17 mouse cellular contexts compared by ENCODE assay signal in the genomic region with DNA sequence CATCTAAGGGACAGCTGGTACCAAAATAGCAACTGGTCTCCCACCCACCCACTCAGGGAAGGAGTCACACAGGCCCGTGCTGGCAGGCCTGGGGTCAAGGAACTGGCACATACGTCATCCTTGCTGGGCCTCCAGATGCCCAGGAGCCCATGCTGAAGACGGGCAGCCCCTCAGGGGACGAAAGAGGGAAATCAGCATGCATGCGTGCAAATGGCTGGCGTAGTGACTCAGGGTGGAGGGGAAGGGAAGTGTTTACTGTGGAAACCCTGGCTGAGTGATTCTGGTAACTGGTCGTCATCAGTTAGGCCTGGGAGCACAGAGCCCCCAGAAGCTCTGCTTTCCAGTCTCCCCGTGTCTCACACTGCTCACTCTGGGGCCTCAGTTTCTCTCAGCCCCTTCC. TPM values are rescaled to one million over a fixed set of nuclear protein-coding genes. Genes with fewer than 3 reads are reported as not detected.
A peak's percentile ranks its signal among the peaks of the same experiment; 100 is the strongest.
DNase-seq lines count a peak whose midpoint lies in the region; ATAC-seq and TF ChIP-seq lines count a peak whose summit lies in the region.
"Had no signal": no experiment of that assay in that cellular context is flagged by ENCODE, and none has a peak within 500 bp of the region (broad histone marks: within the 10 kb centered on the region; RNA-seq: fewer than 3 reads in every experiment).

No protein-coding gene starts in this region.

- peak overlapping the region; percentile 64 for H3K27ac ChIP-seq in gastrocnemius, adult 2 months
- peak overlapping the region; percentile 58 for H3K27ac ChIP-seq in heart, embryonic 15.5 days
- H3K27ac ChIP-seq in limb, embryonic 12.5 days: 0 out of 2 replicates have a peak overlapping the region, but pooled peaks have one; percentile 17
- no peak overlapping the region; the same call in 1 of the 2 replicates for H3K27ac ChIP-seq in limb, embryonic 10.5 days
- H3K27ac ChIP-seq in embryonic facial prominence, embryonic 10.5 days (replicated peaks): peak overlapping the region; percentile 44; the same call in 1 of the 2 replicates
- H3K27ac ChIP-seq: forebrain, embryonic 13.5 days had no signal

- no peak overlapping the region for H3K4me2 ChIP-seq in heart, embryonic 15.5 days
- no peak overlapping the region for H3K4me2 ChIP-seq in limb, embryonic 12.5 days
- H3K4me2 ChIP-seq: forebrain, embryonic 13.5 days had no signal

- intact Hi-C loops in gastrocnemius, adult 2 months (cut with DNase I): no loop called here
- intact Hi-C loops in heart, postnatal 14 days (cut with DNase I): no loop called here

- no peak overlapping the region for H3K9ac ChIP-seq in heart, embryonic 15.5 days
- H3K9ac ChIP-seq in limb, embryonic 12.5 days (replicated peaks): no peak overlapping the region
- H3K9ac ChIP-seq: forebrain, embryonic 13.5 days had no signal

- H3K27me3 ChIP-seq in heart, embryonic 15.5 days: no peaks in the 10 kb centered on the region
- H3K27me3 ChIP-seq in limb, embryonic 12.5 days: no peaks in the 10 kb centered on the region
- no peaks in the 10 kb centered on the region for H3K27me3 ChIP-seq in limb, embryonic 10.5 days (ENCODE audit: low read depth, poor library complexity, severe bottlenecking)
- H3K27me3 ChIP-seq in embryonic facial prominence, embryonic 10.5 days (replicated peaks; ENCODE audit: low read depth, poor library complexity, severe bottlenecking): no peaks in the 10 kb centered on the region
- H3K27me3 ChIP-seq: forebrain, embryonic 13.5 days had no signal

- H3K4me3 ChIP-seq in gastrocnemius, adult 2 months: peak overlapping the region; percentile 9; the same call in 1 of the 2 replicates
- no peak overlapping the region for H3K4me3 ChIP-seq in heart, embryonic 15.5 days
- no peak overlapping the region for H3K4me3 ChIP-seq in limb, embryonic 12.5 days (replicated peaks)
- no peak overlapping the region for H3K4me3 ChIP-seq in limb, embryonic 10.5 days
- no peak overlapping the region for H3K4me3 ChIP-seq in embryonic facial prominence, embryonic 10.5 days
- H3K4me3 ChIP-seq: forebrain, embryonic 13.5 days had no signal

- peaks cover 8% of the 10 kb centered on the region; the same call in 1 of the 2 replicates for H3K36me3 ChIP-seq in heart, embryonic 15.5 days
- H3K36me3 ChIP-seq in limb, embryonic 12.5 days: no peaks in the 10 kb centered on the region
- no peaks in the 10 kb centered on the region for H3K36me3 ChIP-seq in limb, embryonic 10.5 days
- no peaks in the 10 kb centered on the region for H3K36me3 ChIP-seq in embryonic facial prominence, embryonic 10.5 days (replicated peaks)

- H3K4me1 ChIP-seq in heart, embryonic 15.5 days (replicated peaks): peaks cover 51% of the 10 kb centered on the region
- no peaks in the 10 kb centered on the region for H3K4me1 ChIP-seq in limb, embryonic 12.5 days (replicated peaks)
- peaks cover 24% of the 10 kb centered on the region for H3K4me1 ChIP-seq in limb, embryonic 10.5 days
- peaks cover 30% of the 10 kb centered on the region for H3K4me1 ChIP-seq in embryonic facial prominence, embryonic 10.5 days

- no peaks in the 10 kb centered on the region for H3K9me3 ChIP-seq in heart, embryonic 15.5 days (replicated peaks)
- H3K9me3 ChIP-seq in limb, embryonic 12.5 days: no peaks in the 10 kb centered on the region
- H3K9me3 ChIP-seq in limb, embryonic 10.5 days (replicated peaks): no peaks in the 10 kb centered on the region
- H3K9me3 ChIP-seq in embryonic facial prominence, embryonic 10.5 days: no peaks in the 10 kb centered on the region
- H3K9me3 ChIP-seq: forebrain, embryonic 13.5 days had no signal

- DNase-seq in gastrocnemius, adult 2 months: peak; percentile 16
- no peak for DNase-seq in gastrocnemius, adult 8-10 months (ENCODE audit: low spot score in 2 of 2)
- DNase-seq in heart, postnatal 14 days: no peak
- DNase-seq in limb, embryonic 10.5 days (ENCODE audit: low spot score): no peak
- DNase-seq in embryonic facial prominence, embryonic 10.5 days (ENCODE audit: low spot score): no peak
- DNase-seq in embryo, embryonic 10.5 days (ENCODE audit: low spot score): no peak
- DNase-seq: adrenal gland, adult 2 months; cerebellum, postnatal 14 days; kidney, postnatal 36 days; layer of hippocampus, adult 9-11 months; lung, postnatal 14 days; right cerebral cortex, postnatal 4 days; thymus, postnatal 36 days had no signal

- no peak for TF ChIP-seq CTCF in gastrocnemius, adult 2 months (IDR thresholded peaks at IDR 0.05)

- ATAC-seq in heart, embryonic 15.5 days (replicated peaks; ENCODE audit: insufficient number of reproducible peaks, insufficient read depth, low FRiP score, low read depth): no peak
- ATAC-seq in limb, embryonic 12.5 days (ENCODE audit: insufficient number of reproducible peaks, insufficient read depth, low FRiP score, low TSS enrichment, low read depth): no peak
- ATAC-seq: forebrain, embryonic 13.5 days had no signal

- WGBS in heart, embryonic 15.5 days: 56% methylated on average over 8 of the region's 8 CpGs
- 71% methylated on average over 8 of the region's 8 CpGs for WGBS in limb, embryonic 12.5 days
- 75% methylated on average over 8 of the region's 8 CpGs for WGBS in limb, embryonic 10.5 days
- WGBS in embryonic facial prominence, embryonic 10.5 days: 86% methylated on average over 8 of the region's 8 CpGs

RNA-seq across cellular contexts. Expression of gene Eng, which starts 18.9 kb away (rescaled TPM):
- total RNA-seq in gastrocnemius, adult 2 months (2021): 10 to 100 TPM; 26.5 to 38.8 TPM
- total RNA-seq in gastrocnemius, adult 8-10 months (2022): 10 to 100 TPM; 17.4 to 26.6 (median 20.5) TPM
- polyA plus RNA-seq in heart, embryonic 15.5 days (2015; fragmentation: Nextera tagmentation; extraction: Ambion mirVana): 144 and 163 TPM in 2 replicates
- 100 to 1,000 TPM; 148 to 162 TPM for total RNA-seq in heart, postnatal 14 days (2021)
- polyA plus RNA-seq in limb, embryonic 12.5 days (2016; fragmentation: Nextera tagmentation; extraction: Ambion mirVana): 24.7 and 25.7 TPM in 2 replicates
- 27.9 and 28.5 TPM in 2 replicates for polyA plus RNA-seq in limb, embryonic 10.5 days (2016; fragmentation: Nextera tagmentation; extraction: Ambion mirVana)
- polyA plus RNA-seq in embryonic facial prominence, embryonic 10.5 days (2016; fragmentation: Nextera tagmentation; extraction: Ambion mirVana): 23.7 and 25.5 TPM in 2 replicates

RNA-seq across cellular contexts. Expression of gene Fpgs, which starts 38.6 kb away (rescaled TPM):
- 1 to 10 TPM; 5.9 to 6.9 TPM for total RNA-seq in gastrocnemius, adult 2 months (2021)
- 1 to 10 TPM; 4.2 to 5.8 (median 4.7) TPM for total RNA-seq in gastrocnemius, adult 8-10 months (2022)
- 13.8 and 19.7 TPM in 2 replicates for polyA plus RNA-seq in heart, embryonic 15.5 days (2015; fragmentation: Nextera tagmentation; extraction: Ambion mirVana)
- total RNA-seq in heart, postnatal 14 days (2021): 1 to 10 TPM; 6.0 to 7.4 TPM
- polyA plus RNA-seq in limb, embryonic 12.5 days (2016; fragmentation: Nextera tagmentation; extraction: Ambion mirVana): 31.0 and 32.9 TPM in 2 replicates
- polyA plus RNA-seq in limb, embryonic 10.5 days (2016; fragmentation: Nextera tagmentation; extraction: Ambion mirVana): 31.6 and 35.4 TPM in 2 replicates
- 33.5 and 35.5 TPM in 2 replicates for polyA plus RNA-seq in embryonic facial prominence, embryonic 10.5 days (2016; fragmentation: Nextera tagmentation; extraction: Ambion mirVana)

RNA-seq across cellular contexts. Expression of gene Ak1, which starts 43.8 kb away (rescaled TPM):
- 1,000 to 10,000 TPM; 1,555 to 1,869 TPM for total RNA-seq in gastrocnemius, adult 2 months (2021)
- total RNA-seq in gastrocnemius, adult 8-10 months (2022): 1,000 to 10,000 TPM; 1,455 to 1,877 (median 1,746) TPM
- polyA plus RNA-seq in heart, embryonic 15.5 days (2015; fragmentation: Nextera tagmentation; extraction: Ambion mirVana): 360 and 390 TPM in 2 replicates
- 100 to 1,000 TPM; 595 to 617 TPM for total RNA-seq in heart, postnatal 14 days (2021)
- 34.3 and 34.4 TPM in 2 replicates for polyA plus RNA-seq in limb, embryonic 12.5 days (2016; fragmentation: Nextera tagmentation; extraction: Ambion mirVana)
- polyA plus RNA-seq in limb, embryonic 10.5 days (2016; fragmentation: Nextera tagmentation; extraction: Ambion mirVana): 21.6 and 35.7 TPM in 2 replicates
- 20.5 and 24.7 TPM in 2 replicates for polyA plus RNA-seq in embryonic facial prominence, embryonic 10.5 days (2016; fragmentation: Nextera tagmentation; extraction: Ambion mirVana)
- total RNA-seq: monocyte, adult 5-6 weeks had no signal

RNA-seq across cellular contexts. Expression of gene Cdk9, which starts 47.5 kb away (rescaled TPM):
- total RNA-seq in gastrocnemius, adult 2 months (2021): 10 to 100 TPM; 20.2 to 22.0 TPM
- total RNA-seq in gastrocnemius, adult 8-10 months (2022): 10 to 100 TPM; 17.0 to 22.2 (median 20.8) TPM
- 45.5 and 66.6 TPM in 2 replicates for polyA plus RNA-seq in heart, embryonic 15.5 days (2015; fragmentation: Nextera tagmentation; extraction: Ambion mirVana)
- 10 to 100 TPM; 30.7 to 31.3 TPM for total RNA-seq in heart, postnatal 14 days (2021)
- 129 and 136 TPM in 2 replicates for polyA plus RNA-seq in limb, embryonic 12.5 days (2016; fragmentation: Nextera tagmentation; extraction: Ambion mirVana)
- 156 and 160 TPM in 2 replicates for polyA plus RNA-seq in limb, embryonic 10.5 days (2016; fragmentation: Nextera tagmentation; extraction: Ambion mirVana)
- polyA plus RNA-seq in embryonic facial prominence, embryonic 10.5 days (2016; fragmentation: Nextera tagmentation; extraction: Ambion mirVana): 130 and 135 TPM in 2 replicates

RNA-seq across cellular contexts. Expression of gene Sh2d3c, which starts 55.5 kb away (rescaled TPM):
- 10 to 100 TPM in 1 of 2 experiments, 1 to 10 TPM in 1; 4.4 to 12.0 TPM for total RNA-seq in gastrocnemius, adult 2 months (2021)
- total RNA-seq in gastrocnemius, adult 8-10 months (2022): 1 to 10 TPM; 3.3 to 6.6 (median 6.1) TPM
- 25.7 and 33.4 TPM in 2 replicates for polyA plus RNA-seq in heart, embryonic 15.5 days (2015; fragmentation: Nextera tagmentation; extraction: Ambion mirVana)
- total RNA-seq in heart, postnatal 14 days (2021): 10 to 100 TPM; 37.4 to 39.4 TPM
- polyA plus RNA-seq in limb, embryonic 12.5 days (2016; fragmentation: Nextera tagmentation; extraction: Ambion mirVana): 17.0 and 17.1 TPM in 2 replicates
- 16.2 and 20.9 TPM in 2 replicates for polyA plus RNA-seq in limb, embryonic 10.5 days (2016; fragmentation: Nextera tagmentation; extraction: Ambion mirVana)
- polyA plus RNA-seq in embryonic facial prominence, embryonic 10.5 days (2016; fragmentation: Nextera tagmentation; extraction: Ambion mirVana): 27.1 and 27.5 TPM in 2 replicates
